ENCODE assay signal across 8 mouse cellular contexts in the genomic region with DNA sequence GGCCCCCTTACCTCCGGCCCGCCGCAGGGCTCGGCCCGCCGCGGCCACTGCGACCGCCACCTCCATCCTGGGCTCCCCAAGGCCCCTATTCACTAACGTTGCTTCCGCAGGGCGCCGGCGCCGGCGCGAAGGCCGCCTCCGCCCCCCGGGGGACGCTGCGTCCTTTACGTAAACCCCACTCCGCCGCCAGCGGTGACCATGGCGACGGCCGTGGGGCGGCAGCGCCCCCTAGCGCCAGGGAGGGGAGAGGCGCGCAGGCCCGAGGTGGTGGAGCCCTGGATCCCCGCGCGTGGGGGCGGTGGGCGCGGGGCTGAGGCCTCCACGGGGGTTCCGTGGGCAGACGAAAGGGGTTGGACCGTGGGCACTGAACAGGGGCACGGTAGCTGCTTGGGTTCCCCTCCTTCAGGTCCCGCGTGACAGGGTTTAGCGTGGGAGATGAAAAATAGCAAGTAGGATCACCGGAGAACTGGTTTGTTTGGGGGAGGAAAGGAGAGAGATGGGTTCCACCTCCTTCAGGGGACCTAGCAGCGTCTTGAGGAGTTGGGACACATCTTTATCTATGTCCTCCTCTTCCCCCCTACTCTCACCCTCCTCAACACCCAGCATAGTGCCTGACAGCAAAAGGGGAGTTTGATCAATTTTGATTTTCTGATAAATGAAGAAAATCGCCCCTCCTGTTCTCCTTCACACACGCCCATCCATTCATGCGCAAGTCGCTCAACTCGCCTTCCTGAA. TPM values are rescaled to one million over a fixed set of nuclear protein-coding genes. Genes with fewer than 3 reads are reported as not detected.
A peak's percentile ranks its signal among the peaks of the same experiment; 100 is the strongest.
DNase-seq lines count a peak whose midpoint lies in the region; ATAC-seq and TF ChIP-seq lines count a peak whose summit lies in the region.

Dagla (minus strand) TSS at position 68 of the 735 bp plus-strand sequence.

- no peaks in the 10 kb centered on the region for H3K36me3 ChIP-seq in embryonic facial prominence, embryonic 13.5 days
- no peaks in the 10 kb centered on the region for H3K36me3 ChIP-seq in heart, embryonic 11.5 days (ENCODE audit: control insufficient read depth, insufficient read depth, low read length)
- no peaks in the 10 kb centered on the region for H3K36me3 ChIP-seq in kidney, postnatal 0 days (ENCODE audit: insufficient read depth, low read length)
- H3K36me3 ChIP-seq in liver, embryonic 15.5 days (replicated peaks), result no peaks in the 10 kb centered on the region
- H3K36me3 ChIP-seq in stomach, embryonic 15.5 days, result no peaks in the 10 kb centered on the region

- ATAC-seq in embryonic facial prominence, embryonic 13.5 days (ENCODE audit: insufficient number of reproducible peaks, insufficient read depth, low FRiP score, low TSS enrichment, low read depth), result peak; percentile 43; the same call in 1 of the 2 replicates
- peak; percentile 36; the same call in 1 of the 2 replicates for ATAC-seq in heart, embryonic 11.5 days (replicated peaks; ENCODE audit: insufficient number of reproducible peaks, low FRiP score, low TSS enrichment)
- peak; percentile 72 for ATAC-seq in kidney, postnatal 0 days (replicated peaks; ENCODE audit: low FRiP score, low read depth)
- peak; percentile 40; the same call in 1 of the 2 replicates for ATAC-seq in liver, embryonic 15.5 days (ENCODE audit: insufficient read depth)
- ATAC-seq in stomach, embryonic 15.5 days (ENCODE audit: insufficient read depth, low FRiP score, low read depth), result peak; percentile 67; the same call in 1 of the 2 replicates

- peak within 1 kb of the TSS; percentile 78 for H3K4me3 ChIP-seq in embryonic facial prominence, embryonic 13.5 days
- peak within 1 kb of the TSS; percentile 72 for H3K4me3 ChIP-seq in heart, embryonic 11.5 days (ENCODE audit: low read depth, low read length)
- peak within 1 kb of the TSS; percentile 61 for H3K4me3 ChIP-seq in kidney, postnatal 0 days (replicated peaks; ENCODE audit: low read depth, low read length)
- peak within 1 kb of the TSS; percentile 56 for H3K4me3 ChIP-seq in liver, embryonic 15.5 days (replicated peaks)
- peak within 1 kb of the TSS; percentile 74 for H3K4me3 ChIP-seq in stomach, embryonic 15.5 days (replicated peaks)

- peaks cover 23% of the 10 kb centered on the region for H3K4me1 ChIP-seq in embryonic facial prominence, embryonic 13.5 days
- 0 out of 2 replicates have a peak, but pooled peaks cover 2% of the 10 kb centered on the region for H3K4me1 ChIP-seq in heart, embryonic 11.5 days (ENCODE audit: control insufficient read depth, insufficient read depth, low read length)
- peaks cover 15% of the 10 kb centered on the region; the same call in 1 of the 2 replicates for H3K4me1 ChIP-seq in kidney, postnatal 0 days (replicated peaks; ENCODE audit: insufficient read depth, low read length)
- 0 out of 2 replicates have a peak, but pooled peaks cover 8% of the 10 kb centered on the region for H3K4me1 ChIP-seq in liver, embryonic 15.5 days (replicated peaks)
- peaks cover 23% of the 10 kb centered on the region; the same call in 1 of the 2 replicates for H3K4me1 ChIP-seq in stomach, embryonic 15.5 days

- TF ChIP-seq CTCF in kidney, postnatal 0 days (IDR thresholded peaks at IDR 0.05; ENCODE audit: low read depth), result peak; percentile 93

- H3K4me2 ChIP-seq in embryonic facial prominence, embryonic 13.5 days, result peak within 1 kb of the TSS; percentile 96
- H3K4me2 ChIP-seq in heart, embryonic 11.5 days, result peak within 1 kb of the TSS; percentile 100
- H3K4me2 ChIP-seq in kidney, postnatal 0 days (ENCODE audit: low read length), result peak within 1 kb of the TSS; percentile 100
- H3K4me2 ChIP-seq in liver, embryonic 15.5 days, result peak within 1 kb of the TSS; percentile 74
- H3K4me2 ChIP-seq in stomach, embryonic 15.5 days, result peak within 1 kb of the TSS; percentile 90

- 7% methylated on average over 56 of the region's 56 CpGs for WGBS in embryonic facial prominence, embryonic 13.5 days
- WGBS in heart, embryonic 11.5 days (ENCODE audit: insufficient replicate concordance), result 9% methylated on average over 49 of the region's 56 CpGs
- 5% methylated on average over 56 of the region's 56 CpGs for WGBS in kidney, postnatal 0 days
- WGBS in liver, embryonic 15.5 days (ENCODE audit: insufficient replicate concordance), result 6% methylated on average over 56 of the region's 56 CpGs
- WGBS in stomach, embryonic 15.5 days, result 7% methylated on average over 54 of the region's 56 CpGs

- peak within 1 kb of the TSS; percentile 88 for H3K9ac ChIP-seq in embryonic facial prominence, embryonic 13.5 days
- H3K9ac ChIP-seq in heart, embryonic 11.5 days (ENCODE audit: low read depth, low read length), result peak within 1 kb of the TSS; percentile 78
- peak within 1 kb of the TSS; percentile 76 for H3K9ac ChIP-seq in kidney, postnatal 0 days (ENCODE audit: low read depth, low read length)
- 0 out of 2 replicates have a peak within 1 kb of the TSS, but pooled peaks have one; percentile 27 for H3K9ac ChIP-seq in liver, embryonic 15.5 days
- peak within 1 kb of the TSS; percentile 61; the same call in 1 of the 2 replicates for H3K9ac ChIP-seq in stomach, embryonic 15.5 days

- DNase-seq in 416B (ENCODE audit: low read depth), result peak; percentile 8
- peak; percentile 54 to 57 for DNase-seq in adrenal gland, postnatal 4 days (ENCODE audit: low spot score in 2 of 2)
- DNase-seq in kidney, postnatal 0 days (ENCODE audit: low spot score), result peak; percentile 78
- peak; percentile 88 for DNase-seq in neural tube, embryonic 10.5 days (ENCODE audit: extremely low spot score, low spot score)

- peaks cover 5% of the 10 kb centered on the region; the same call in 1 of the 2 replicates for H3K27me3 ChIP-seq in embryonic facial prominence, embryonic 13.5 days
- H3K27me3 ChIP-seq in heart, embryonic 11.5 days (ENCODE audit: control insufficient read depth, insufficient read depth, low read length), result peaks cover 34% of the 10 kb centered on the region
- H3K27me3 ChIP-seq in kidney, postnatal 0 days (ENCODE audit: insufficient read depth, low read length), result no peaks in the 10 kb centered on the region
- peaks cover 43% of the 10 kb centered on the region for H3K27me3 ChIP-seq in liver, embryonic 15.5 days
- no peaks in the 10 kb centered on the region for H3K27me3 ChIP-seq in stomach, embryonic 15.5 days (replicated peaks)

- no peak within 1 kb of the TSS for H3K27ac ChIP-seq in embryonic facial prominence, embryonic 13.5 days
- H3K27ac ChIP-seq in heart, embryonic 11.5 days (ENCODE audit: low read depth, low read length), result no peak within 1 kb of the TSS
- 0 out of 2 replicates have a peak within 1 kb of the TSS, but pooled peaks have one; percentile 13 for H3K27ac ChIP-seq in kidney, postnatal 0 days
- H3K27ac ChIP-seq in liver, embryonic 15.5 days (replicated peaks), result no peak within 1 kb of the TSS
- no peak within 1 kb of the TSS for H3K27ac ChIP-seq in stomach, embryonic 15.5 days

- H3K9me3 ChIP-seq in embryonic facial prominence, embryonic 13.5 days, result no peaks in the 10 kb centered on the region
- H3K9me3 ChIP-seq in heart, embryonic 11.5 days (replicated peaks; ENCODE audit: control insufficient read depth, low read length), result no peaks in the 10 kb centered on the region
- no peaks in the 10 kb centered on the region for H3K9me3 ChIP-seq in kidney, postnatal 0 days (replicated peaks; ENCODE audit: low read length)
- no peaks in the 10 kb centered on the region for H3K9me3 ChIP-seq in liver, embryonic 15.5 days (replicated peaks)
- H3K9me3 ChIP-seq in stomach, embryonic 15.5 days, result no peaks in the 10 kb centered on the region

RNA-seq across cellular contexts. Expression of gene Dagla, which starts in this region (rescaled TPM):
- 1 to 10 TPM; 5.2 to 6.4 TPM for total RNA-seq in adrenal gland, postnatal 4 days (2021)
- 2.2 and 2.4 TPM in 2 replicates for polyA plus RNA-seq in embryonic facial prominence, embryonic 13.5 days (2015; fragmentation: Nextera tagmentation; extraction: Ambion mirVana)
- 0.66 and 0.79 TPM in 2 replicates for polyA plus RNA-seq in heart, embryonic 11.5 days (2014; fragmentation: Nextera tagmentation; extraction: Ambion mirVana)
- polyA plus RNA-seq in kidney, postnatal 0 days (2015; fragmentation: Nextera tagmentation; extraction: Ambion mirVana), result 2.0 and 2.2 TPM in 2 replicates
- polyA plus RNA-seq in liver, embryonic 15.5 days (2015; fragmentation: Nextera tagmentation; extraction: Ambion mirVana), result 0.22 and 0.37 TPM in 2 replicates
- 3.3 and 3.7 TPM in 2 replicates for polyA plus RNA-seq in stomach, embryonic 15.5 days (2015; fragmentation: Nextera tagmentation; extraction: Ambion mirVana)

Comparison
In these comparisons a context has a peak if more than half of its experiments do, and no peak if none do; other contexts are left out.
1. Peak in ATAC-seq, H3K4me3 ChIP-seq, H3K9ac ChIP-seq and H3K4me2 ChIP-seq in heart, embryonic 11.5 days; RNA of the gene not detected or under 1 TPM.
2. Peak in ATAC-seq, H3K4me3 ChIP-seq, H3K9ac ChIP-seq and H3K4me2 ChIP-seq in liver, embryonic 15.5 days; RNA of the gene not detected or under 1 TPM.
3. DNase-seq: peak in every context shown above with its lines; median percentile 88 in neural tube, embryonic 10.5 days; 78 in kidney, postnatal 0 days; 56 in adrenal gland, postnatal 4 days; 8 in 416B.
4. H3K9ac ChIP-seq: peak in every context shown above with its lines; median percentile 88 in embryonic facial prominence, embryonic 13.5 days; 78 in heart, embryonic 11.5 days; 76 in kidney, postnatal 0 days; 61 in stomach, embryonic 15.5 days; 27 in liver, embryonic 15.5 days.